Mouse (Mus musculus): ENCODE data around the gene AF067061.

DNA sequence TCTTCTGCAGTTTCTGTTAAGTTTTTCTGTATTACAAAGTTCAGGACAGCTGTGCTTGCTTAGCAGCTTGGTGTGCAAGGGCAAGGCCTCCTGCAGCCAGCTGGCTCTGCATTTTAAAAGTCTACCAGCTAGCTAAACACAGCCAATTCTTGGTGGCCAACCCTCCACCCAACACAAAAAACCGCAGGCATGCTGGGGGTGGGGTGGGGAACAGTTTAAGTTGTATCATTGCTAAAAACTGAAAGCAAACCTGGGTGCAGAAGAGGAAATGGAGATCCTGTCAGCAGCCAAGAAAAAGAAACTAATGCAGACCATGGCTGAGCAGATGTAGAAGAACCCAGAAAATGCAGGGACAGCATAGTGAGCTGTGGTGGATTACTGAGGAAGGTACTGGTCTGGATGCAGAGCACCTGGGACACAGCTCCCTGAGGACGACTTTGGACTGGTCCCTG lies 37.1 kb downstream of the AF067061 start, which contains the start of gene BC147527:
- no peak for TF ChIP-seq POLR2A (IDR thresholded peaks at IDR 0.05; ENCODE audit: borderline replicate concordance, extremely low read depth, insufficient read depth, insufficient read length, poor library complexity, severe bottlenecking)
- no peak for TF ChIP-seq CTCF (IDR thresholded peaks at IDR 0.05; ENCODE audit: borderline replicate concordance, extremely low read depth, insufficient read depth, insufficient read length)

Data from brain, embryonic 14.5 days (tissue).